Mouse (Mus musculus) heart, embryonic 14.5 days (tissue): ENCODE results near the gene Sptb. TPM values are rescaled to one million over a fixed set of nuclear protein-coding genes. Genes with fewer than 3 reads are reported as not detected.
A peak's percentile ranks its signal among the peaks of the same experiment; 100 is the strongest.

Source experiments
- ATAC-seq: fragments of 200-750 bp; cut with Nextera tagmentation; 2 replicates; pipeline ENCODE4 v1.8.0; 2017; ENCODE audit warnings: low read depth, moderate TSS enrichment; ENCODE audit not compliant: insufficient number of reproducible peaks, insufficient read depth, low FRiP score
- H3K27ac ChIP-seq, 2 experiments: fragments of 200-500 bp in 1 of 2; fragments of 300-500 bp in 1 of 2; sonication (generic) in 1 of 2; replicated peaks in 1 of 2; 2 replicates each; pipeline ENCODE4 v1.5.1; 2012 to 2014; ENCODE audit warnings: low read depth in 2 of 2, low read length in 2 of 2, control low read depth in 1 of 2, mild to moderate bottlenecking in 1 of 2, mixed read lengths in 1 of 2; ENCODE audit not compliant: control insufficient read depth in 1 of 2, insufficient read depth in 1 of 2
- H3K27me3 ChIP-seq: fragments of 300-500 bp; sonication (generic); 2 replicates; pipeline ENCODE4 v1.6.1; 2014; ENCODE audit warnings: mild to moderate bottlenecking, low read length, control low read depth; ENCODE audit not compliant: control insufficient read depth, insufficient read depth
- H3K36me3 ChIP-seq: fragments of 300-500 bp; sonication (generic); 2 replicates; pipeline ENCODE4 v1.6.1; 2014; ENCODE audit warnings: mild to moderate bottlenecking, control low read depth, low read length, mixed read lengths; ENCODE audit not compliant: control insufficient read depth, insufficient read depth
- H3K4me1 ChIP-seq, 2 experiments: fragments of 200-500 bp in 1 of 2; fragments of 300-500 bp in 1 of 2; sonication (generic) in 1 of 2; 2 replicates each; pipeline ENCODE4 v1.6.1; 2012 to 2014; ENCODE audit warnings: low read length in 2 of 2, control low read depth in 1 of 2, mixed read lengths in 1 of 2; ENCODE audit not compliant: control insufficient read depth in 2 of 2, insufficient read depth in 2 of 2
- H3K4me2 ChIP-seq: fragments of 300-500 bp; sonication (generic); 2 replicates; pipeline ENCODE4 v1.6.1; 2014; ENCODE audit warnings: mild to moderate bottlenecking, low read length
- H3K4me3 ChIP-seq, 2 experiments: fragments of 200-500 bp in 1 of 2; fragments of 300-500 bp in 1 of 2; sonication (generic) in 1 of 2; 2 replicates each; pipeline ENCODE4 v1.5.1; 2012 to 2014; ENCODE audit warnings: low read length in 2 of 2, mild to moderate bottlenecking in 2 of 2, control low read depth in 1 of 2, low read depth in 1 of 2, moderate library complexity in 1 of 2; ENCODE audit not compliant: control insufficient read depth in 1 of 2, insufficient read depth in 1 of 2
- H3K9ac ChIP-seq: fragments of 300-500 bp; sonication (generic); 2 replicates; pipeline ENCODE4 v1.6.1; 2014; ENCODE audit warnings: mild to moderate bottlenecking, low read length
- H3K9me3 ChIP-seq: fragments of 300-500 bp; sonication (generic); 2 replicates; pipeline ENCODE4 v1.6.1; 2016; ENCODE audit warnings: low read length, control low read depth; ENCODE audit not compliant: control insufficient read depth
- WGBS: fragments of 180-500 bp; shearing (Covaris S2); extraction: QIAGEN DNeasy Blood & Tissue Kit; methylation state at CpG from one replicate; pipeline ENCODE4 v1.1.7; 2014; 5-methylcytosine and 5-hydroxymethylcytosine counted together
- polyA plus RNA-seq: library from polyadenylated mRNA; unstranded; fragments of >200 nt; fragmentation: Nextera tagmentation; extraction: Ambion mirVana; gene quantifications from 2 replicates; pipeline ENCODE4 v1.2.1, GENCODE M21; 2014

Sptb gene
- polyA plus RNA-seq, 1 experiment from 2014 or later = 7.4 TPM

DNA sequence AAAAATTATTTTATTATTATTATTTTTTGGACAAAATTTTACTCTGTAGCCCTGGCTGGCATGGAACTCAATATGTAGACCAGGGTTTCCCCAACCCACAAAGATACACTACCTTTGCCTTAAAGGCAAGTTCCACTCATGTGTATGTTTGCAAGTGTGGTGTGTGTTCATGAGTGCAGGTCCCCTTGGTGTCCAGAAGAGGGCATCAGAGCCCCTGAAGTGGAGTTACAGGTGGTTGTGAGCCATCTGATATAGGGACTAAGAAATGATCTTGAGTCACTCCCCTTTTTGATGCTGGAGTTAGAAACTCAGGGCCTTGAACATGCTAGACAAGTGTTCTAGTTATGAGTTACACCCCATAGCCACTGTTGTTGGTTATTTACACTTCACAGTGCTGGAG lies 125.3 kb downstream of the Sptb start:
- Histone ChIP-seq H3K9me3 (peaks cover 4% of the 10 kb centered on the region; the same call in 1 of the 2 replicates), H3K4me3 (no peak overlapping the region), H3K36me3 (peaks cover 10% of the 10 kb centered on the region; the same call in 1 of the 2 replicates), H3K27me3 (no peaks in the 10 kb centered on the region), H3K4me2 (no peak overlapping the region), H3K4me1 (peaks cover 13 to 16% of the 10 kb centered on the region in 2 experiments), H3K9ac (no peak overlapping the region), H3K27ac (no peak overlapping the region)
- no peak for ATAC-seq

DNA sequence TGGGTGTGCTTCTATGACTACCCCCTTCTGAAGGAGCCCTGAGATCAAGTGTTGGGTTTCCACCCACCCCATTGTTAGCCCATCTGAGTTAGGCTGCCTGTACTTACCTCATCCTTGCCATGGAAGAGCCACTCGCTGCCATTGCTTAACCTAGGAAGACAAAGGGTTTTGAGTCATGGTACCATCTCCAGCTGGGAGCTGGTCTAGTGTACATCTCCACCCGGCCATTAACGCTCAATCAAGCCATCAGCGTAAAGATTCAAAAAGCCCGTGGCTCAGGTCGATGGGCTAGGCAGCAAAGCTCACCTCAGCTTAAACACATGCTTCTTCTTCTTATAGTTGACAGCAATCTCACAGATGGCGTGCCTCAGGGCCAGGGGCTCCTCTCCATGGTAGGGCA lies 126.9 kb downstream of the Sptb start:
- peak overlapping the region in 1 of 2 experiments; percentile 60; a peak in 1 of 4 replicates for H3K27ac ChIP-seq
- ATAC-seq = no peak
- 89% methylated on average over 7 of the region's 7 CpGs for WGBS

DNA sequence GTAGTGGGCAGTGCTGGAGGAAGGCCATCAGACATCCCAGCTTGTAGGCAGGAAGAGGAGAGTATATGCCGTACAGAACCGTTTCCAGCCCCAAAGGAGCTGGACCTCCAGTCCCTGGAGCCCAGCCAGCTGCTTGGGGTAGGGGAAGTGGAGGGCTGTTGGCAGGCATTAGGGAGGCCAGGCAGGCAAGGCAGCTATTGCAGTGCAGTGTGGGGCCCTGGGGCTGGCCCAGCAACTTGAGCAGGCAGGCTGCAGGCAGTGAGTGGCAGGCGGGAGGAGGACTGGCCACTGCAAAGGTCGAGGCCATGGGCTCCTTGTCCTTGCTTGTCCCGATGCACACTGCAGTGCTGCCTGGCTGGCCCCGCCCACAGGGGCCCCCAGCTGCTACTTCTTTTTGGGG lies 127.5 kb downstream of the Sptb start:
- H3K27me3 ChIP-seq = no peaks in the 10 kb centered on the region
- ATAC-seq = peak; percentile 65
- WGBS = 7% methylated on average over 6 of the region's 6 CpGs

More for the DNA sequence above, 126.9 kb downstream of the Sptb start:
- H3K4me2 ChIP-seq = no peak overlapping the region
- no peak overlapping the region; the same call in 1 of the 2 replicates for H3K9ac ChIP-seq
- H3K4me1 ChIP-seq = peaks cover 10 to 13% of the 10 kb centered on the region in 2 experiments
- H3K9me3 ChIP-seq = peaks cover 4% of the 10 kb centered on the region; the same call in 1 of the 2 replicates
- peaks cover 25% of the 10 kb centered on the region for H3K36me3 ChIP-seq
- H3K27me3 ChIP-seq = no peaks in the 10 kb centered on the region
- no peak overlapping the region for H3K4me3 ChIP-seq

DNA sequence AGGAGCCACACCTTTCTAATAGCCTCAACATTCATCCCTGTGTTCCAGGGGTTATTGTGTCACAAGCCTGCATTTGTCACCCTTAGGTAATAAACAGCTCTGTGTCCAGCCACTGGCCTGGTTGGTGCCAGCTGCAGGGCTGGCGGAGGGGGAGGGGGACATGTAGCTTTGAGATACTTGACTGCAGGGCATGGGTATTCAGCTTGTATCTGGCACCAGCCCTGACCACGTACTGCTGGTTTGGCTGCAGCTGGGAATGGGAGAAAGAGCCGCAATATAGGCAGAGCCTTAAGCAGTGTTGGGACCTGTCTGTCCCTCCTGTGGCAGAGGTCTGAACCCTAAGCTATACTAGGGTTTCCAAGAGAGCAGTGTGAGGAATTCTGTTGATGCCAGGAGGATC lies 128.2 kb downstream of the Sptb start:
- Histone ChIP-seq H3K4me3 (no peak overlapping the region), H3K4me1 (peaks cover 10 to 13% of the 10 kb centered on the region in 2 experiments), H3K9me3 (peaks cover 4% of the 10 kb centered on the region; the same call in 1 of the 2 replicates), H3K36me3 (peaks cover 38% of the 10 kb centered on the region), H3K27me3 (no peaks in the 10 kb centered on the region), H3K9ac (no peak overlapping the region), H3K27ac (peak overlapping the region in 1 of 2 experiments; percentile 60; a peak in 1 of 4 replicates), H3K4me2 (no peak overlapping the region)
- ATAC-seq = no peak
- WGBS = 89% methylated on average over 3 of the region's 3 CpGs

More for the DNA sequence above, 127.5 kb downstream of the Sptb start:
- Histone ChIP-seq H3K4me2 (peak overlapping the region; percentile 11; the same call in 1 of the 2 replicates), H3K9ac (peak overlapping the region; percentile 27; the same call in 1 of the 2 replicates), H3K9me3 (peaks cover 4% of the 10 kb centered on the region; the same call in 1 of the 2 replicates), H3K4me1 (peaks cover 10 to 13% of the 10 kb centered on the region in 2 experiments), H3K27ac (peak overlapping the region; percentile 23 to 60; a peak in 2 of 4 replicates), H3K4me3 (no peak overlapping the region), H3K36me3 (peaks cover 31% of the 10 kb centered on the region)

DNA sequence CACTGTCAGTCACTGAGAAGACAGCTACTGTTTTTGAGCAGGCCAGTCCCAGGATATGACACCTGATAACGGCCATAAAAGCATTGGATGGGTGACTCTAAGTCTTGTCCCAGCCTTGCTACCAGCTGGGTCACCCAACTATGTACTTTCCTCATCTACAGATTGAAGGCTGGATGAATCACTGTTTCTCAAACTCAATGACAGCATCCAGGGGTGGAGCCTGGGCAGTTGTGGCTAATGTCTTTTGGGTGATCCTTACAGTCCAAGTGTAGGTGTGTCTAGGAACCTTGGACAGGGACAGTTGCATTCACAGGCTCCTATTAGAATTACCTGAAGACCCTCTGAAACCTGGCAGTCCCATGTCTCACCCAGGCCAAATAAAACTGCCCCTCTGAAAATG lies 130.5 kb downstream of the Sptb start:
- Histone ChIP-seq H3K4me3 (no peak overlapping the region), H3K4me2 (no peak overlapping the region), H3K27ac (no peak overlapping the region), H3K36me3 (peaks cover 61% of the 10 kb centered on the region), H3K27me3 (no peaks in the 10 kb centered on the region), H3K4me1 (peaks cover 10 to 13% of the 10 kb centered on the region in 2 experiments), H3K9me3 (no peaks in the 10 kb centered on the region), H3K9ac (no peak overlapping the region)
- ATAC-seq = no peak
- 76% methylated on average over 1 of the region's 1 CpGs for WGBS

DNA sequence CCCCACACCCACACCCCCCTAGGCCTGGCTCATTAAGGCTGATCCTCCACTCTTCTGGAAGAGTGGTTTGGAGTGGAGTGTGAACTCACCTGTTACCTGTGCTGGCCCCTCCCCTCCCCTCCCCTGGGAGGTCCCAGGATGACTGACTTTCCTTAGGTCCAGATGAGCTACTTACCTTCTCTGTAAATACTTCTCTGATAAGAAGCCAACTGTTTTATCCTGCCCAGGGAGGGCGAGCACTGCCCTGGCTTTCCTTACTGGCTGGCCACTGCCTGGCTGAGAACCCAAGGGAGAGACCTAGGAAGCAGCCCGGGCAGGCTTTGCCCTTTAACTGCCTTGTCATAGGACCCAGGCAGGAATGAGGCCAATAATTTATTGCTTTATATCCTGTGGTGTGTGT lies 131.9 kb downstream of the Sptb start:
- no peak for ATAC-seq
- H3K36me3 ChIP-seq = peaks cover 70% of the 10 kb centered on the region

DNA sequence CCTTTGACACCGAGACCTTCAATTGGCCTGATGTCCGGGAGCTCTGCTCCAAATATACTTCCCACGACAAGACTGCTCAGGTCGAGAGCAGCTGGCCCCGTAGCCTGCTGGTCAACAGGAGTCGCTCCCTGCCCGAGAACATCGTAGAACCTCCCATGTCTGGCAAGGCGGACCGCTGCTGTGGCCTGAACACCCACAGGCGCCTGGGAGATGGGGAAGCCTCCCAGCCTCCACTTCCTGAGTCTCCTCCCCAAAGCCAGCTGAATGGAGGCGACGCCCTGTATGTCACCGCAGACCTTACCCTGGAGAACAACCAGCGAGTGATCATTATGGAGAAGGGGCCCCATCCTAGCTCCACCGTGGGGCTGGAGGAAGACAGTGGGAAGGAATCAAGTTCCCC lies 132.5 kb downstream of the Sptb start:
- H3K4me3 ChIP-seq = no peak overlapping the region
- H3K4me2 ChIP-seq = no peak overlapping the region
- 85% methylated on average over 16 of the region's 16 CpGs for WGBS
- H3K27ac ChIP-seq = no peak overlapping the region
- no peaks in the 10 kb centered on the region for H3K9me3 ChIP-seq
- ATAC-seq = no peak
- no peaks in the 10 kb centered on the region for H3K27me3 ChIP-seq
- H3K36me3 ChIP-seq = peaks cover 76% of the 10 kb centered on the region
- peaks cover 3 to 5% of the 10 kb centered on the region in 2 experiments for H3K4me1 ChIP-seq
- no peak overlapping the region for H3K9ac ChIP-seq

More for the DNA sequence above, 131.9 kb downstream of the Sptb start:
- H3K9ac ChIP-seq = no peak overlapping the region
- no peaks in the 10 kb centered on the region for H3K9me3 ChIP-seq
- no peak overlapping the region for H3K4me3 ChIP-seq
- no peak overlapping the region for H3K4me2 ChIP-seq
- 82% methylated on average over 2 of the region's 2 CpGs for WGBS
- no peaks in the 10 kb centered on the region for H3K27me3 ChIP-seq
- H3K27ac ChIP-seq = no peak overlapping the region
- H3K4me1 ChIP-seq = peaks cover 9 to 11% of the 10 kb centered on the region in 2 experiments

DNA sequence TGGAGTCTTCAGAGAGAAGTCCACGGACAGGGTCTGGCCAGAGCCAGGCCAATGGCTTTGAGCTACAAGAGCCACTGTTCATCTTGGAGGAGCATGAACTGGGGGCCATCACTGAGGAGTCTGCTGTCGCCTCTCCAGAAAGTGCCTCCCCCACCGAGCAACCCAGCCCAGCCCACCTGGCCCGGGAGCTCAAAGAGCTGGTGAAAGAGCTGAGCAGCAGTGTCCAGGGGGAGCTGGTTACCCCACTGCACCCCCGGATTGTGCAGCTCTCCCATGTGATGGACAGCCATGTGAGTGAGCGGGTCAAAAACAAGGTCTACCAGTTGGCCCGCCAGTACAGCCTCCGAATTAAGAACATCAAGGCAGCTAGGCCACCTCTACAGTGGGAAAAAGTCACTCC lies 133.5 kb downstream of the Sptb start:
- H3K9me3 ChIP-seq = no peaks in the 10 kb centered on the region
- no peak overlapping the region for H3K4me2 ChIP-seq
- ATAC-seq = no peak
- no peaks in the 10 kb centered on the region for H3K4me1 ChIP-seq
- no peaks in the 10 kb centered on the region for H3K27me3 ChIP-seq
- H3K36me3 ChIP-seq = peaks cover 86% of the 10 kb centered on the region
- no peak overlapping the region for H3K4me3 ChIP-seq
- no peak overlapping the region for H3K27ac ChIP-seq
- WGBS = 93% methylated on average over 8 of the region's 8 CpGs
- no peak overlapping the region for H3K9ac ChIP-seq
